Mouse (Mus musculus) forebrain, embryonic 14.5 days (tissue): Measurements from ENCODE around the gene Mical2. TPM values are rescaled to one million over a fixed set of nuclear protein-coding genes. Genes with fewer than 3 reads are reported as not detected.

ENCODE experiments used
- ATAC-seq: fragments of 200-750 bp; cut with Nextera tagmentation; 2 replicates; pipeline ENCODE4 v1.8.0; 2017; ENCODE audit warnings: mild to moderate bottlenecking, moderate library complexity
- DNase-seq: peaks from one replicate; pipeline ENCODE4 v3.0.0-alpha.2; 2015; ENCODE audit warnings: low spot score
- H3K27ac ChIP-seq: fragments of 300-500 bp; sonication (generic); 2 replicates; pipeline ENCODE4 v1.5.1; 2014; ENCODE audit warnings: low read depth, mild to moderate bottlenecking, control low read depth, low read length, moderate library complexity
- H3K27me3 ChIP-seq: fragments of 300-500 bp; sonication (generic); replicated peaks from 2 replicates; pipeline ENCODE4 v1.6.1; 2014; ENCODE audit warnings: low read length, control low read depth, mixed read lengths; ENCODE audit not compliant: control insufficient read depth, insufficient read depth
- H3K36me3 ChIP-seq: fragments of 300-500 bp; sonication (generic); 2 replicates; pipeline ENCODE4 v1.6.1; 2014; ENCODE audit warnings: low read length, control low read depth; ENCODE audit not compliant: control insufficient read depth, insufficient read depth
- H3K4me1 ChIP-seq: fragments of 300-500 bp; sonication (generic); 2 replicates; pipeline ENCODE4 v1.6.1; 2014; ENCODE audit warnings: antibody characterized with exemption, low read length, control low read depth; ENCODE audit not compliant: control insufficient read depth, insufficient read depth
- H3K4me2 ChIP-seq: fragments of 300-500 bp; sonication (generic); 2 replicates; pipeline ENCODE4 v1.6.1; 2014; ENCODE audit warnings: mild to moderate bottlenecking, control low read depth, low read length
- H3K4me3 ChIP-seq: fragments of 300-500 bp; sonication (generic); 2 replicates; pipeline ENCODE4 v1.5.1; 2014; ENCODE audit warnings: low read depth, low read length, control low read depth
- H3K9ac ChIP-seq: fragments of 300-500 bp; sonication (generic); 2 replicates; pipeline ENCODE4 v1.6.1; 2014; ENCODE audit warnings: mild to moderate bottlenecking, low read length, control low read depth, moderate library complexity
- H3K9me3 ChIP-seq: fragments of 300-500 bp; sonication (generic); replicated peaks from 2 replicates; pipeline ENCODE4 v1.6.1; 2016; ENCODE audit warnings: low read length, control low read depth, mixed read lengths; ENCODE audit not compliant: control insufficient read depth
- WGBS: fragments of 180-500 bp; shearing (Covaris S2); extraction: QIAGEN DNeasy Blood & Tissue Kit; methylation state at CpG from one replicate; pipeline ENCODE4 v1.1.7; 2014; 5-methylcytosine and 5-hydroxymethylcytosine counted together
- polyA plus RNA-seq: library from polyadenylated mRNA; unstranded; fragments of >200 nt; fragmentation: Nextera tagmentation; extraction: Ambion mirVana; gene quantifications from 2 replicates; pipeline ENCODE4 v1.2.1, GENCODE M21; 2014

The Mical2 gene
- polyA plus RNA-seq, 1 experiment from 2014 or later: 2.6 TPM

GRCm38 (mm10) chr7:112300141-112300540, 74.5 kb downstream of the Mical2 start:
- Histone ChIP-seq H3K4me3 (no peak overlapping the region), H3K9me3 (no peaks in the 10 kb centered on the region), H3K9ac (no peak overlapping the region), H3K4me2 (no peak overlapping the region), H3K4me1 (no peaks in the 10 kb centered on the region), H3K36me3 (no peaks in the 10 kb centered on the region), H3K27me3 (no peaks in the 10 kb centered on the region), H3K27ac (no peak overlapping the region)
- DNase-seq (no peak), ATAC-seq (no peak)
- 90% methylated on average over 5 of the region's 5 CpGs for WGBS

- H3K9me3 ChIP-seq: no peaks in the 10 kb centered on the region
- H3K27me3 ChIP-seq: no peaks in the 10 kb centered on the region
- H3K27ac ChIP-seq: no peak overlapping the region
- no peak for ATAC-seq
- no peak for DNase-seq
- H3K9ac ChIP-seq: no peak overlapping the region
- no peaks in the 10 kb centered on the region for H3K4me1 ChIP-seq
- no peaks in the 10 kb centered on the region for H3K36me3 ChIP-seq
- H3K4me2 ChIP-seq: no peak overlapping the region
- no peak overlapping the region for H3K4me3 ChIP-seq
Measured at GRCm38 (mm10) chr7:112301052-112301451, 75.4 kb downstream of the Mical2 start.

GRCm38 (mm10) chr7:112304382-112304781, 78.7 kb downstream of the Mical2 start:
- Histone ChIP-seq H3K4me3 (no peak overlapping the region), H3K27ac (no peak overlapping the region), H3K36me3 (no peaks in the 10 kb centered on the region), H3K4me2 (no peak overlapping the region), H3K27me3 (no peaks in the 10 kb centered on the region), H3K4me1 (no peaks in the 10 kb centered on the region), H3K9ac (no peak overlapping the region), H3K9me3 (no peaks in the 10 kb centered on the region)
- 80% methylated on average over 8 of the region's 8 CpGs for WGBS
- no peak for ATAC-seq
- peak; percentile 18 for DNase-seq

- no peak for DNase-seq
- WGBS: 87% methylated on average over 11 of the region's 11 CpGs
Measured at GRCm38 (mm10) chr7:112309289-112310016, 83.8 kb downstream of the Mical2 start.

GRCm38 (mm10) chr7:112310017-112310360, 84.3 kb downstream of the Mical2 start:
- no peak overlapping the region for H3K4me3 ChIP-seq
- H3K4me1 ChIP-seq: no peaks in the 10 kb centered on the region
- 94% methylated on average over 4 of the region's 4 CpGs for WGBS
- DNase-seq (no peak), ATAC-seq (no peak)
- no peaks in the 10 kb centered on the region for H3K27me3 ChIP-seq
- no peak overlapping the region for H3K4me2 ChIP-seq
- no peak overlapping the region for H3K27ac ChIP-seq
- H3K9me3 ChIP-seq: no peaks in the 10 kb centered on the region
- H3K9ac ChIP-seq: no peak overlapping the region
- H3K36me3 ChIP-seq: no peaks in the 10 kb centered on the region

More at GRCm38 (mm10) chr7:112309289-112310016, 83.8 kb downstream of the Mical2 start:
- no peaks in the 10 kb centered on the region for H3K9me3 ChIP-seq
- H3K9ac ChIP-seq: no peak overlapping the region
- H3K27ac ChIP-seq: no peak overlapping the region
- no peak for ATAC-seq
- no peak overlapping the region for H3K4me3 ChIP-seq
- no peak overlapping the region for H3K4me2 ChIP-seq
- H3K4me1 ChIP-seq: no peaks in the 10 kb centered on the region
- no peaks in the 10 kb centered on the region for H3K36me3 ChIP-seq
- no peaks in the 10 kb centered on the region for H3K27me3 ChIP-seq

GRCm38 (mm10) chr7:112313211-112313610, 87.6 kb downstream of the Mical2 start:
- H3K9me3 ChIP-seq: no peaks in the 10 kb centered on the region
- ATAC-seq (no peak), DNase-seq (no peak)
- 91% methylated on average over 5 of the region's 5 CpGs for WGBS
- H3K9ac ChIP-seq: no peak overlapping the region
- no peak overlapping the region for H3K4me2 ChIP-seq
- peaks cover 3% of the 10 kb centered on the region; the same call in 1 of the 2 replicates for H3K4me1 ChIP-seq
- no peaks in the 10 kb centered on the region for H3K27me3 ChIP-seq
- H3K27ac ChIP-seq: no peak overlapping the region
- no peak overlapping the region for H3K4me3 ChIP-seq
- no peaks in the 10 kb centered on the region for H3K36me3 ChIP-seq

- Histone ChIP-seq H3K36me3 (no peaks in the 10 kb centered on the region), H3K4me3 (no peak overlapping the region), H3K9ac (no peak overlapping the region), H3K27ac (no peak overlapping the region), H3K9me3 (no peaks in the 10 kb centered on the region), H3K4me2 (no peak overlapping the region), H3K27me3 (no peaks in the 10 kb centered on the region), H3K4me1 (peaks cover 3% of the 10 kb centered on the region; the same call in 1 of the 2 replicates)
- DNase-seq (peak; percentile 40), ATAC-seq (0 out of 2 replicates have a peak, but pooled peaks have one; percentile 37)
- 52% methylated on average over 5 of the region's 5 CpGs for WGBS
Measured at GRCm38 (mm10) chr7:112313670-112314069, 88.0 kb downstream of the Mical2 start.

GRCm38 (mm10) chr7:112316239-112316638, 90.6 kb downstream of the Mical2 start:
- Histone ChIP-seq H3K9ac (no peak overlapping the region), H3K36me3 (no peaks in the 10 kb centered on the region), H3K9me3 (no peaks in the 10 kb centered on the region), H3K4me1 (peaks cover 3% of the 10 kb centered on the region; the same call in 1 of the 2 replicates), H3K27ac (no peak overlapping the region), H3K27me3 (no peaks in the 10 kb centered on the region), H3K4me2 (no peak overlapping the region), H3K4me3 (no peak overlapping the region)
- DNase-seq: no peak
- WGBS: 83% methylated on average over 1 of the region's 1 CpGs
- no peak for ATAC-seq

- DNase-seq: peak; percentile 23
- Histone ChIP-seq H3K36me3 (no peaks in the 10 kb centered on the region), H3K9ac (no peak overlapping the region), H3K9me3 (no peaks in the 10 kb centered on the region), H3K27me3 (no peaks in the 10 kb centered on the region), H3K4me1 (peaks cover 3% of the 10 kb centered on the region; the same call in 1 of the 2 replicates), H3K4me2 (no peak overlapping the region), H3K4me3 (no peak overlapping the region), H3K27ac (no peak overlapping the region)
- WGBS: 53% methylated on average over 5 of the region's 5 CpGs
- ATAC-seq: no peak; the same call in 1 of the 2 replicates
Measured at GRCm38 (mm10) chr7:112317491-112317890, 91.8 kb downstream of the Mical2 start.
